Mouse (Mus musculus) heart, embryonic 15.5 days (tissue): ENCODE results near the gene Rhou. TPM values are rescaled to one million over a fixed set of nuclear protein-coding genes. Genes with fewer than 3 reads are reported as not detected.

Source experiments
- ATAC-seq: fragments of 200-750 bp; cut with Nextera tagmentation; replicated peaks from 2 replicates; pipeline ENCODE4 v1.8.0; 2017; ENCODE audit warnings: low read depth, moderate TSS enrichment; ENCODE audit not compliant: insufficient number of reproducible peaks, insufficient read depth, low FRiP score
- H3K27ac ChIP-seq: fragments of 300-500 bp; sonication (generic); 2 replicates; pipeline ENCODE4 v1.5.1; 2015; ENCODE audit warnings: mild to moderate bottlenecking, inconsistent platforms
- H3K27me3 ChIP-seq: fragments of 300-500 bp; sonication (generic); 2 replicates; pipeline ENCODE4 v1.6.1; 2015; ENCODE audit warnings: inconsistent platforms
- H3K36me3 ChIP-seq: fragments of 300-500 bp; sonication (generic); 2 replicates; pipeline ENCODE4 v1.6.1; 2015; ENCODE audit warnings: mild to moderate bottlenecking, inconsistent platforms
- H3K4me1 ChIP-seq: fragments of 300-500 bp; sonication (generic); replicated peaks from 2 replicates; pipeline ENCODE4 v1.6.1; 2015; ENCODE audit warnings: inconsistent platforms
- H3K4me2 ChIP-seq: fragments of 300-500 bp; sonication (generic); 2 replicates; pipeline ENCODE4 v1.6.1; 2015; ENCODE audit warnings: inconsistent platforms, mild to moderate bottlenecking, moderate library complexity
- H3K4me3 ChIP-seq: fragments of 300-500 bp; sonication (generic); 2 replicates; pipeline ENCODE4 v1.5.1; 2015; ENCODE audit warnings: mild to moderate bottlenecking, inconsistent platforms
- H3K9ac ChIP-seq: fragments of 300-500 bp; sonication (generic); 2 replicates; pipeline ENCODE4 v1.6.1; 2015; ENCODE audit warnings: mild to moderate bottlenecking, inconsistent platforms
- H3K9me3 ChIP-seq: fragments of 300-500 bp; sonication (generic); replicated peaks from 2 replicates; pipeline ENCODE4 v1.6.1; 2016; ENCODE audit warnings: inconsistent platforms
- WGBS: fragments of 180-500 bp; shearing (Covaris S2); methylation state at CpG from one replicate; pipeline ENCODE4 v1.1.7; 2015; ENCODE audit warnings: mixed read lengths; 5-methylcytosine and 5-hydroxymethylcytosine counted together
- polyA plus RNA-seq: library from polyadenylated mRNA; unstranded; fragments of >200 nt; fragmentation: Nextera tagmentation; extraction: Ambion mirVana; gene quantifications from 2 replicates; pipeline ENCODE4 v1.2.1, GENCODE M21; 2015

The Rhou gene
- polyA plus RNA-seq, 1 experiment from 2014 or later = 6.0 TPM

DNA sequence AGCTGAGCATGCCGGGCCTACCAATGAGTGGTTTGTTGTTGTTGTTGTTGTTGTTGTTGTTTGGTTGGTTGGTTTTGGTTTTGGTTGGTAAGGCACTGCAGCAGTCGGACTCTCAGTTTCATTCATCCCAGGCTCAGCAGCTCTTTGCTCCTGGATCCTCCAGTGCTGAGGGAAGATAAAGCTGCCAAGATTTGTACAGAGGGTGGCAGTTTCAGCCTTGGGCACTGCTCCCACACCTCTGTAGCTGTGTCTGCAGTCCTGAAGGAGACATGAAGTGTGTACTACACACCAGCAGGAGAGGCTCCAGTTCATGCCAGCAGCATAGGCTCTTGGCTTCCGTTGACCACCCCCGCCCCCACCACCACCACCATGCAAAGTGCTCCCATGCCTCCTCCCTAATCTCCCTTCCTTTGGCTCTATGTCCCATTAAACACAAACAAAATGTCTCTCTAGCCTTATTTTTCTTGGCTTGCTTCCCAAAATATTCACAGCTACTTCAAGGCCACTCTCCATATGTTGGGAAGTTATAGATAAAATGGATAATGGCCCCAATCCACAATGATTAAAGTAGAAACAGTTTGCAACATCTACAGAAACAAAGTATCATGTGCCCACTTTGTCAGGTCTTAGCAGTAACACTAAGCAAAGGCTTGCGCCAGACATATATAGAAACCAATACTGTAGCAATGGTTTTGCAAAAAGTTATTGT lies 2.2 kb upstream of the Rhou start:
- H3K4me2 ChIP-seq = no peak overlapping the region
- WGBS = 56% methylated on average over 5 of the region's 5 CpGs
- ATAC-seq = no peak

DNA sequence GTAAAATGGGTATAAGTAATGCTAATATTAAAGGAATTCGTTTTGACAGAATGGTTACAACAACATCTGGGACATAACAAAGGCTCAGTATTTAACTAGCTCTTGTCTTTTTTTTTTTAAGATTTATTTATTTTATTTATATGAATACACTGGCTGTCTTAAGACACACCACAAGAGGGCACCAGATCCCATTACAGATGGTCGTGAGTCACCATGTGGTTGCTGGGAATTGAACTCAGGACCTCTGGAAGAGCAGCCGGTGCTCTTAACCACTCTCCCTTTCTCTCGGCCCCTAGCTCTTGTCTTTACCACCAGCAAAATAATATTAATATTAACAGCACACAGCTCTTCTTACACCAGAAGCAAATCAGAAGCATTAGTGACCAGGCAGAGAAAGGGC lies 1.1 kb upstream of the Rhou start:
- Histone ChIP-seq H3K27me3 (0 out of 2 replicates have a peak, but pooled peaks cover 3% of the 10 kb centered on the region), H3K27ac (no peak overlapping the region), H3K4me2 (no peak overlapping the region), H3K4me3 (no peak overlapping the region), H3K36me3 (peaks cover 4% of the 10 kb centered on the region; the same call in 1 of the 2 replicates), H3K4me1 (peaks cover 23% of the 10 kb centered on the region), H3K9me3 (no peaks in the 10 kb centered on the region), H3K9ac (no peak overlapping the region)
- 63% methylated on average over 4 of the region's 4 CpGs for WGBS
- ATAC-seq = no peak

More for the DNA sequence above, 2.2 kb upstream of the Rhou start:
- H3K9ac ChIP-seq = no peak overlapping the region
- no peak overlapping the region for H3K27ac ChIP-seq
- H3K4me3 ChIP-seq = no peak overlapping the region
- H3K27me3 ChIP-seq = peaks cover 3% of the 10 kb centered on the region; the same call in 1 of the 2 replicates
- H3K9me3 ChIP-seq = no peaks in the 10 kb centered on the region
- H3K4me1 ChIP-seq = peaks cover 23% of the 10 kb centered on the region
- H3K36me3 ChIP-seq = no peaks in the 10 kb centered on the region

- Histone ChIP-seq H3K9ac (peak overlapping the region; percentile 87), H3K27me3 (0 out of 2 replicates have a peak, but pooled peaks cover 3% of the 10 kb centered on the region), H3K4me1 (peaks cover 23% of the 10 kb centered on the region), H3K4me2 (peak overlapping the region; percentile 88), H3K36me3 (peaks cover 7% of the 10 kb centered on the region; the same call in 1 of the 2 replicates), H3K4me3 (peak overlapping the region; percentile 71), H3K9me3 (no peaks in the 10 kb centered on the region), H3K27ac (peak overlapping the region; percentile 77)
- WGBS = under 1% methylated on average over 63 of the region's 77 CpGs
- peak; percentile 45 for ATAC-seq
These were observed 353 bp downstream of the Rhou start for GRCm38 (mm10) chr8:123653994-123654569.

DNA sequence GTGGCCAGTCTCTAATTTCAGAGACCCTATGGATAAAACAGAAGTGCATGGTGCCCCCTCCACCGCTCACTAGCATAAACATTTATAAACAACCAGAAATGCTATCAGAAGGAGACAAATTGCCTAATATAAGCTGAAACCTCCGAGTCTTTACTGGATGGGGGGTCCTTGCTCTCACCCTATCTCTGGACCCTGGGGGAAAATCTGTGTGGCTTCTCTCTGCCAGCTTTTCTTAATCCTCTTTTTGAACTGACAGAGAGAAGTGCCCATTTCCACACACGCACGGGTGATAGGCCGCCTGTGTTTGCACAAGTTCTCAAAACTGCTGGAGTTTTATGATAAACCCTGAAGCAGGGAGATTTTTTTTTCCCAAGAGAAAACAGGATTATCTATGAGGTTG lies 1.0 kb downstream of the Rhou start:
- Histone ChIP-seq H3K9ac (peak overlapping the region; percentile 3; the same call in 1 of the 2 replicates), H3K4me2 (peak overlapping the region; percentile 88), H3K9me3 (no peaks in the 10 kb centered on the region), H3K4me1 (peaks cover 23% of the 10 kb centered on the region), H3K36me3 (peaks cover 7% of the 10 kb centered on the region; the same call in 1 of the 2 replicates), H3K27me3 (0 out of 2 replicates have a peak, but pooled peaks cover 3% of the 10 kb centered on the region), H3K27ac (peak overlapping the region; percentile 77), H3K4me3 (peak overlapping the region; percentile 71)
- no peak for ATAC-seq
- WGBS = 37% methylated on average over 5 of the region's 5 CpGs

DNA sequence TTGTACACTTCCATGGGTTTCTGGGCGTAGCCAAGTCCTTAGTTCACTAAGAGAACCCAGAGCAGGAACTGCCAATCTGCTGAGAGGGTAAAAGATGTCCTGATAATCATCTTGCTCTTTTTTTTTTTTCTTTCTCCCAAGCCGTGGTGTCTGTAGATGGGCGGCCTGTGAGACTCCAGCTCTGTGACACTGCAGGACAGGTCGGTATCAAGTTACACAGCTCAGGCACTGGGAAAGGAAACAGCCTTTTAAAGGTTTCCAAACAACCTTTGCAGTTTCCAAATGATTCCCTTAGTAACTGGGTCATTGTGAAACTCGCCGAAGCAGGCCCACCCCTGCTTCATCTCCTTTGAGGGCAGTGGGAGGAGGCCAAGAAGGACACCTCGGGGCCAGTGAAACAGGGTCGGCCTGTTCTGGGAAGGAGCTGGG lies 1.6 kb downstream of the Rhou start:
- peaks cover 23% of the 10 kb centered on the region for H3K4me1 ChIP-seq
- H3K4me2 ChIP-seq = peak overlapping the region; percentile 88
- 0 out of 2 replicates have a peak, but pooled peaks cover 3% of the 10 kb centered on the region for H3K27me3 ChIP-seq
- 16% methylated on average over 8 of the region's 8 CpGs for WGBS
- H3K27ac ChIP-seq = peak overlapping the region; percentile 77; the same call in 1 of the 2 replicates
- peak overlapping the region; percentile 71 for H3K4me3 ChIP-seq
- H3K9me3 ChIP-seq = no peaks in the 10 kb centered on the region
- no peak for ATAC-seq
- peaks cover 7% of the 10 kb centered on the region; the same call in 1 of the 2 replicates for H3K36me3 ChIP-seq
- peak overlapping the region; percentile 3 for H3K9ac ChIP-seq

DNA sequence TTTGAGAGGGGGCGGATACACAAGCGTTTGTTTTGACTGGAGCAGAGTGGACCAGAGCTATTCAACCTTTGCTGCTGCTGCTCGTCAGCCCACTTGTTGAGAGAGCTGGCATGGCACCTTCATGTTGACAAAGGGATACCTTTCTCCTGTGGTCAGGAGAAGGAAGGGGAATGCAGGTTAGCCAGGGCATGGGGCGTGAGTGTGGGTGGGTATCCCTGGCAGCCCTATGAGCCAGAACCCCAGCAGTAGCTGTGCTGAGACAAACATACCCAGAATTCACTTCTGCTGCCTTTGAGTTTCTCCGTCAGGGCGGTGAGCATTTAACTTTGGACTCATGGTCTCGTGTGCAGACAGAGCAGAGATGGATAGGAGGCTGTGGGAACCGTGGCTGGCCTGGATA lies 4.1 kb downstream of the Rhou start:
- no peak for ATAC-seq
- H3K9ac ChIP-seq = no peak overlapping the region
- H3K27ac ChIP-seq = no peak overlapping the region
- WGBS = 87% methylated on average over 8 of the region's 8 CpGs
- H3K4me2 ChIP-seq = no peak overlapping the region
- no peaks in the 10 kb centered on the region for H3K9me3 ChIP-seq
- 0 out of 2 replicates have a peak, but pooled peaks cover 2% of the 10 kb centered on the region for H3K27me3 ChIP-seq
- no peak overlapping the region for H3K4me3 ChIP-seq
- peaks cover 17% of the 10 kb centered on the region for H3K4me1 ChIP-seq
- peaks cover 15% of the 10 kb centered on the region; the same call in 1 of the 2 replicates for H3K36me3 ChIP-seq

GRCm38 (mm10) chr8:123659469-123660057 lies 5.8 kb downstream of the Rhou start:
- H3K9ac ChIP-seq = no peak overlapping the region
- no peak overlapping the region for H3K4me3 ChIP-seq
- H3K27me3 ChIP-seq = no peaks in the 10 kb centered on the region
- H3K27ac ChIP-seq = peak overlapping the region; percentile 12
- no peaks in the 10 kb centered on the region for H3K9me3 ChIP-seq
- peaks cover 20% of the 10 kb centered on the region for H3K36me3 ChIP-seq
- 53% methylated on average over 10 of the region's 10 CpGs for WGBS
- H3K4me1 ChIP-seq = peaks cover 10% of the 10 kb centered on the region
- H3K4me2 ChIP-seq = no peak overlapping the region
- ATAC-seq = peak; percentile 60

- WGBS = 85% methylated on average over 11 of the region's 11 CpGs
- Histone ChIP-seq H3K27me3 (no peaks in the 10 kb centered on the region), H3K4me1 (no peaks in the 10 kb centered on the region), H3K4me2 (no peak overlapping the region), H3K36me3 (peaks cover 20% of the 10 kb centered on the region), H3K9ac (no peak overlapping the region), H3K4me3 (no peak overlapping the region), H3K27ac (no peak overlapping the region), H3K9me3 (no peaks in the 10 kb centered on the region)
- ATAC-seq = no peak
These were observed 7.8 kb downstream of the Rhou start for GRCm38 (mm10) chr8:123661515-123661914.

DNA sequence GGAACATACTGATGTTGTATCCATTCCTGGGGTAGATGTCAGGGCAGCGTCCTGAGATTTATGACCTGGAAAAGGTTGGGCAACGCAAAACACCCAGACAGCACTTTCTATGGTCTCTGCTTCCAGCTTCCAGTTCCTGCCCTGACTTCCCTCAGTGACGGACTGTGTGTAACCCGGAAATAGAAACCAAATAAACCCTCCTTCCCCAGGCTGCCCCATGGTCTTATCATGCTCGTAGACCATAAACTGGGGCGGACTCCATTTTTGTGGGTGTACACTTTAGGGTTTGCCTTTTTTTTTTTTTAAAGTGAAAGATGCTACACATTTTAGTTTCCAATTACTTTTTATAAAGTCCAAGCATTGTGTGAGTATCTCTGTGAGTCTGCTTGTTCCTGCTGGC lies 11.9 kb downstream of the Rhou start:
- Histone ChIP-seq H3K27ac (no peak overlapping the region), H3K9me3 (no peaks in the 10 kb centered on the region), H3K4me1 (0 out of 2 replicates have a peak, but pooled peaks cover 2% of the 10 kb centered on the region), H3K4me2 (no peak overlapping the region), H3K36me3 (peaks cover 12% of the 10 kb centered on the region), H3K4me3 (no peak overlapping the region), H3K27me3 (no peaks in the 10 kb centered on the region), H3K9ac (no peak overlapping the region)
- 66% methylated on average over 6 of the region's 6 CpGs for WGBS
- no peak for ATAC-seq

DNA sequence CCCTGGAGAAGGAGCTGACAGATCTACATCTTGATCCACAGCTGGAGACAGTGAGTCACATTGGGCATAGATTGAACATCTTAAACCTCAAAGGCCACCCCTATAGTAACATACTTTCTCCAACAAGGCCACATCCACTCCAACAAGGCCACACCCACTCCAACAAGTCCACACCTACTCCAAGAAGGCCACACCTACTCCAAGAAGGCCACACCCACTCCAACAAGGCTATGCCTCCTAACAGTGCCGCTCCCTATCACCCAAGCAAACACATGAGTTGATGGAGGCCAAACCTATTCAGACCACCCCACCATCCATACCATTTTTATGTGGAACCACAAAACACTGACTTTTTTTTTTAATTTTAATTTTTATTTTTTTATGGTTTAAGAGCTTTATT lies 13.1 kb downstream of the Rhou start:
- Histone ChIP-seq H3K4me1 (0 out of 2 replicates have a peak, but pooled peaks cover 2% of the 10 kb centered on the region), H3K27me3 (no peaks in the 10 kb centered on the region), H3K9me3 (no peaks in the 10 kb centered on the region), H3K4me2 (no peak overlapping the region), H3K9ac (no peak overlapping the region), H3K27ac (no peak overlapping the region), H3K4me3 (no peak overlapping the region), H3K36me3 (peaks cover 5% of the 10 kb centered on the region)
- WGBS = 85% methylated on average over 1 of the region's 1 CpGs
- ATAC-seq = no peak

GRCm38 (mm10) chr8:123668681-123669080 lies 15.0 kb downstream of the Rhou start:
- no peaks in the 10 kb centered on the region for H3K9me3 ChIP-seq
- H3K9ac ChIP-seq = no peak overlapping the region
- no peaks in the 10 kb centered on the region for H3K27me3 ChIP-seq
- H3K36me3 ChIP-seq = 0 out of 2 replicates have a peak, but pooled peaks cover under 1% of the 10 kb centered on the region
- H3K4me1 ChIP-seq = 0 out of 2 replicates have a peak, but pooled peaks cover 2% of the 10 kb centered on the region
- no peak overlapping the region for H3K27ac ChIP-seq
- 55% methylated on average over 2 of the region's 4 CpGs for WGBS
- ATAC-seq = no peak
- H3K4me2 ChIP-seq = no peak overlapping the region
- H3K4me3 ChIP-seq = no peak overlapping the region
